Mouse (Mus musculus) megakaryocyte, embryonic 14.5 days (primary cell): ENCODE measurements around the gene Pacs1.

Experiments used
- FLI1 ChIP-seq: IDR thresholded peaks from 2 replicates; pipeline ENCODE4 v1.6.1; 2012; ENCODE audit warnings: low read length, inconsistent platforms, mixed read lengths
- GATA1 ChIP-seq: IDR thresholded peaks from 3 replicates; pipeline ENCODE4 v1.6.1; 2012; ENCODE audit warnings: mixed read lengths, low read length, inconsistent platforms, borderline replicate concordance

DNA sequence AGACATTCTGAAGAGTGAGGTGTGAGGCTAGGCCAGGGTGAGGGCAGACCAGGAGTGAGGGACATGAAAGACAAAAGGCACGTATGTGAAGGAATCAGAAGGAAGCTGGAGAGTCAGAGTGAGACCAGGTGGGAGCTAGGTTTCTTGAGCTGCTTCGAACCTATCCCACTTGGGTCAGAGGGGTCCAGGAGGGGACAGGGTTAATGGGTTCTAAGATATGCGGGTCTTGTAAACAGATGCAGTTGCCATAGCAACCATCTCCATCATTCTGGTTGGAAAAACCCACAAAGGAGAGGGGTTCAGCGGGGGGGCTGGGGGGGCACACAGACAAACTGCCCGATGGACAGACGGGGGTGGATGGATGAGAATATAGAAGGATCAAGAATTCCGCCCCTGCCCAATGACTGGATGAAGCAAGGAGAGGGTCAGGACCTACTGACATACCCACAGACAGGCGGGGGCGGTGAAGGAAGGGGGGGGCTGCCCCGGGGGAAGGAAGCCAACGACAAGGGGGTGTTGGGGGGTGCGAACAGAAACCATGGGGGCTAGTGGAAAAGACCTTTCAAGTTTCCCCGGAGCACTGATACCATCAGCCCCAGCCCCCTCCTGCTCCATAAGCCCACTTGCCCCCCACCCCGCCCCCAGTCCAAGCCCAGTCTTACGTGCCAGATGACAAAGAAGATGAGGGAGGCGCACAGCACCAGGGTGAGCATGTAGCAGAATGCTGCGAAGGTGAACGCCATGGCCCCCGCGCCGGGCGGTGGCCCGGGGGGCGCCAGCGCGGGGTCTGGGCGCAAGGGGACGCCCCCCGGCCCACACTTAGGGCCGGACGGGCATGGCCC lies 175.2 kb downstream of the Pacs1 start:
- TF ChIP-seq GATA1 (no peak), FLI1 (no peak)
